Mouse (Mus musculus) lung, embryonic 15.5 days (tissue): ENCODE data around the gene Rhox2c. TPM values are rescaled to one million over a fixed set of nuclear protein-coding genes. Genes with fewer than 3 reads are reported as not detected.
"Not testable (repeated sequence)": the region's sequence is repeated elsewhere in the genome, so short reads cannot be mapped to it uniquely, and the experiment has no call there.

Source experiments
- ATAC-seq: fragments of 200-750 bp; cut with Nextera tagmentation; 2 replicates; pipeline ENCODE4 v1.8.0; 2017; ENCODE audit warnings: moderate number of reproducible peaks, borderline replicate concordance; ENCODE audit not compliant: low FRiP score, low TSS enrichment; ENCODE audit errors: extremely low read depth
- H3K27ac ChIP-seq: fragments of 300-500 bp; sonication (generic); 2 replicates; pipeline ENCODE4 v1.5.1; 2015; ENCODE audit warnings: moderate library complexity, mild to moderate bottlenecking, inconsistent platforms
- H3K27me3 ChIP-seq: fragments of 300-500 bp; sonication (generic); 2 replicates; pipeline ENCODE4 v1.6.1; 2015; ENCODE audit warnings: inconsistent platforms
- H3K36me3 ChIP-seq: fragments of 300-500 bp; sonication (generic); 2 replicates; pipeline ENCODE4 v1.6.1; 2015; ENCODE audit warnings: inconsistent platforms
- H3K4me1 ChIP-seq: fragments of 300-500 bp; sonication (generic); 2 replicates; pipeline ENCODE4 v1.6.1; 2015; ENCODE audit warnings: inconsistent platforms
- H3K4me2 ChIP-seq: fragments of 300-500 bp; sonication (generic); 2 replicates; pipeline ENCODE4 v1.6.1; 2015; ENCODE audit warnings: inconsistent platforms, mild to moderate bottlenecking, moderate library complexity
- H3K4me3 ChIP-seq: fragments of 300-500 bp; sonication (generic); 2 replicates; pipeline ENCODE4 v1.5.1; 2015; ENCODE audit warnings: mild to moderate bottlenecking, inconsistent platforms
- H3K9ac ChIP-seq: fragments of 300-500 bp; sonication (generic); 2 replicates; pipeline ENCODE4 v1.6.1; 2015; ENCODE audit warnings: inconsistent platforms
- H3K9me3 ChIP-seq: fragments of 300-500 bp; sonication (generic); 2 replicates; pipeline ENCODE4 v1.6.1; 2016; ENCODE audit warnings: inconsistent platforms
- WGBS: fragments of 180-500 bp; shearing (Covaris S2); methylation state at CpG from one replicate; pipeline ENCODE4 v1.1.7; 2015; 5-methylcytosine and 5-hydroxymethylcytosine counted together
- polyA plus RNA-seq: library from polyadenylated mRNA; unstranded; fragments of >200 nt; fragmentation: Nextera tagmentation; extraction: Ambion mirVana; gene quantifications from 2 replicates; pipeline ENCODE4 v1.2.1, GENCODE M21; 2015

Rhox2c gene
- polyA plus RNA-seq, result not detected in 2 replicates

DNA sequence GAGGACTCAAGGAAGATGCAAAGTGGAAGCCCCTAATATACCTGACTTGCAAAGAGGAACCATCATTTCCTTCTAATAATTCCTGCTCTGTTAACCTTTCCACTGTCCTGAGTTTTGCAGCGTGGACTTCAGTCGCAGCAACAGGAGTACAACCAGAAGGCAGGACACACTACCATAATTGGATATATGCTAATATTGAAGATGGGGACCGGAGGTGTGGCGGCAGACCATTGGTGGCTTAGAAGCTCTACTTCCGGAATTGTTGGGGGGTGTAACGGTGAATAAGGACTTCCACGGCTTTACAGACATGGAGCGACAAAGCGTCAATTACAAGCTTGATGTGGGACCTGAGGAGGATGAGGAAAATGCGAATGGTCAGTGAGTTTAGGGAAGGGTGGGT lies at the start of gene Rhox2c:
TSS of gene Rhox2c (plus strand) at position 301 of the 400 bp plus-strand sequence.
- not testable (repeated sequence) for ATAC-seq, H3K9me3 ChIP-seq, H3K9ac ChIP-seq, H3K4me3 ChIP-seq, H3K36me3 ChIP-seq, H3K27me3 ChIP-seq, H3K4me2 ChIP-seq, H3K4me1 ChIP-seq, H3K27ac ChIP-seq
- 96% methylated on average over 7 of the region's 10 CpGs for WGBS

DNA sequence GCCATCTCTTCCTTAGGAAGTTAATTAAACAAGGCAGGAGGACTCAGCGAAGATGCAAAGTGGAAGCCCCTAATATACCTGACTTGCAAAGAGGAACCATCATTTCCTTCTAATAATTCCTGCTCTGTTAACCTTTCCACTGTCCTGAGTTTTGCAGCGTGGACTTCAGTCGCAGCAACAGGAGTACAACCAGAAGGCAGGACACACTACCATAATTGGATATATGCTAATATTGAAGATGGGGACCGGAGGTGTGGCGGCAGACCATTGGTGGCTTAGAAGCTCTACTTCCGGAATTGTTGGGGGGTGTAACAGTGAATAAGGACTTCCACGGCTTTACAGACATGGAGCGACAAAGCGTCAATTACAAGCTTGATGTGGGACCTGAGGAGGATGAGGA lies 41.7 kb upstream of the Rhox2c start, which contains the start of gene Rhox2b:
TSS of gene Rhox2b (plus strand) at position 301 of the 400 bp plus-strand sequence.
- not testable (repeated sequence) for H3K27me3 ChIP-seq, H3K4me2 ChIP-seq, H3K4me1 ChIP-seq, H3K36me3 ChIP-seq, H3K9me3 ChIP-seq, H3K27ac ChIP-seq, H3K4me3 ChIP-seq, H3K9ac ChIP-seq, ATAC-seq
- WGBS, result no CpG with 5 or more reads among the region's 9 CpGs

DNA sequence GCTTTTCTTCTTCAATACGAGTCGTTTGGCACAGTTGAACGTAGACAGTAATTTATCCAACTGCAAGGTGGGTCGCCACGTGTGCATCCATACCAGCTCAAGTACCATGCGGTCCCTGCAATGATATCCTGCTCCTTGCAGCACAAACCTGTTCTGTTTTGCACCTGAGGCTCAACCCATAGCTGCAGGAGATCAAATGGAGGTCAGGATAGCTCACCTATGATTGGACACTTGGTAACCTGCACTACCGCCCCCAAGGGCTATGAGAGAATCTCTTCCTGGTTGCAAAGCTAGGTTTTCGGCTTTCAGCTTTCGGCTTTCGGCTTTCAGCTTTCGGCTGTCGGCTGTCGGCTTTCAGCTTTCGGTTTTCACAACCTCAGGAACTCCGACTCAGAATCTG lies 21.3 kb upstream of the Rhox2c start, which contains the start of gene Rhox4b:
TSS of gene Rhox4b (plus strand) at position 301 of the 400 bp plus-strand sequence.
- WGBS, result 82% methylated on average over 15 of the region's 15 CpGs
- H3K27ac ChIP-seq, H3K4me3 ChIP-seq, H3K4me2 ChIP-seq, H3K9ac ChIP-seq, H3K9me3 ChIP-seq, H3K36me3 ChIP-seq, H3K4me1 ChIP-seq, ATAC-seq, H3K27me3 ChIP-seq: not testable (repeated sequence)

DNA sequence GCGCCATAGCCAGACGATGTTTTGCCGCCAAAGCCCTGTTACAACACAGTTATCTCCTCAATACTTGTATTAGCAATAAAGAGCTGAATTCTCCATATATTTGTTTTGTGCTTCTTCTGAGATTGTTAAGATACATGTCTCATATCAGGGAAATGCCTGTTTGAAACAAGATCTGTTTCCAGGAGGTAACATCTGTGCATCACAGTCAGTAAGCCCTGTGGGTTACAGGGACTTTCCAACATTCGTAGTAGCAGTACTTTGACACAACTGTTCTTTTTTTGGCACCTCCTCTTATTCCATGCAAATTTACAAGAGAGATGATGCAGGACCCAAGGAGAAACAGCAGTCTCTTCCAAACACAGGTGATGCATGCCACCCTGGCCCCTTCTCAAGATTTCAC lies 4.8 kb downstream of the Rhox2c start, which contains the start of gene Rhox3c:
TSS of gene Rhox3c (plus strand) at position 301 of the 400 bp plus-strand sequence.
- H3K4me1 ChIP-seq, H3K9ac ChIP-seq, H3K4me3 ChIP-seq, H3K36me3 ChIP-seq, H3K9me3 ChIP-seq, ATAC-seq, H3K27ac ChIP-seq, H3K4me2 ChIP-seq, H3K27me3 ChIP-seq: not testable (repeated sequence)
- 97% methylated on average over 3 of the region's 4 CpGs for WGBS

DNA sequence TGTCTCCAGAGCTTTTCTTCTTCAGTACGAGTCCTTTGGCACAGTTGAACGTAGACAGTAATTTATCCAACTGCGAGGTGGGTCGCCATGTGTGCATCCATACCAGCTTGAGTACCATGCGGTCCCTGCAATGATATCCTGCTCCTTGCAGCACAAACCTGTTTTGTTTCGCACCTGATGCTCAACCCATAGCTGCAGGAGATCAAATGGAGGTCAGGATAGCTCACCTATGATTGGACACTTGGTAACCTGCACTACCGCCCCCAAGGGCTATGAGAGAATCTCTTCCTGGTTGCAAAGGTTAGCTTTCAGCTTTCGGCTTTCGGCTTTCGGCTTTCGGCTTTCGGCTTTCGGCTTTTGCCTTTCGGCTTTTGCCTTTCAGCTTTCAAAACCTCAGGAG lies 26.6 kb downstream of the Rhox2c start, which contains the start of gene Rhox4c:
TSS of gene Rhox4c (plus strand) at position 301 of the 400 bp plus-strand sequence.
- WGBS, result 91% methylated on average over 14 of the region's 14 CpGs
- ATAC-seq, result not testable (repeated sequence)

DNA sequence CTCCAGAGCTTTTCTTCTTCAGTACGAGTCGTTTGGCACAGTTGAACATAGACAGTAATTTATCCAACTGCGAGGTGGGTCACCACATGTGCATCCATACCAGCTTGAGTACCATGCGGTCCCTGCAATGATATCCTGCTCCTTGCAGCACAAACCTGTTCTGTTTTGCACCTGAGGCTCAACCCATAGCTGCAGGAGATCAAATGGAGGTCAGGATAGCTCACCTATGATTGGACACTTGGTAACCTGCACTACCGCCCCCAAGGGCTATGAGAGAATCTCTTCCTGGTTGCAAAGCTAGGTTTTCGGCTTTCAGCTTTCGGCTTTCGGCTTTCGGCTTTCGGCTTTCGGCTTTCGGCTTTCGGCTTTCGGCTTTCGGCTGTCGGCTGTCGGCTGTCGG lies 60.6 kb downstream of the Rhox2c start, which contains the start of gene Rhox4d:
TSS of gene Rhox4d (plus strand) at position 301 of the 400 bp plus-strand sequence.
- not testable (repeated sequence) for H3K27me3 ChIP-seq, H3K4me2 ChIP-seq, H3K36me3 ChIP-seq, H3K4me3 ChIP-seq, H3K27ac ChIP-seq, ATAC-seq, H3K9ac ChIP-seq, H3K4me1 ChIP-seq, H3K9me3 ChIP-seq
- 90% methylated on average over 11 of the region's 18 CpGs for whole genome bisulfite sequencing

More for the DNA sequence above, 26.6 kb downstream of the Rhox2c start, which contains the start of gene Rhox4c:
- not testable (repeated sequence) for H3K36me3 ChIP-seq, H3K4me1 ChIP-seq, H3K27ac ChIP-seq, H3K4me2 ChIP-seq, H3K9me3 ChIP-seq, H3K9ac ChIP-seq, H3K4me3 ChIP-seq, H3K27me3 ChIP-seq

Other genes with a start within 250 kb of the Rhox2c start
- gene Gm9, start 242.6 kb upstream of the Rhox2c start, polyA plus RNA-seq, result not detected in 2 replicates
- gene Rhox1, start 231.4 kb upstream of the Rhox2c start, polyA plus RNA-seq, result not detected in 2 replicates
- gene Rhox2a, start 208.7 kb upstream of the Rhox2c start, polyA plus RNA-seq, result not detected in 2 replicates
- gene Rhox3a, start 203.8 kb upstream of the Rhox2c start, polyA plus RNA-seq, result not detected in 2 replicates
- gene Rhox4a, start 188.3 kb upstream of the Rhox2c start, polyA plus RNA-seq, result not detected in 2 replicates
- gene Rhox3a2, start 73.7 kb upstream of the Rhox2c start, polyA plus RNA-seq, result not detected in 2 replicates
- 0.49 TPM in 1 of 2 replicates, not detected in the other for gene Rhox4a2, start 62.8 kb upstream of the Rhox2c start, polyA plus RNA-seq
- not detected in 2 replicates for gene Rhox2b, start 41.6 kb upstream of the Rhox2c start, polyA plus RNA-seq
- 0.10 TPM in 1 of 2 replicates, not detected in the other for gene Rhox4b, start 21.2 kb upstream of the Rhox2c start, polyA plus RNA-seq
- not detected in 2 replicates for gene Rhox3c, start 4.9 kb downstream of the Rhox2c start, polyA plus RNA-seq
- gene Rhox4c, start 26.7 kb downstream of the Rhox2c start, polyA plus RNA-seq, result not detected in 2 replicates
- gene Rhox2d, start 39.7 kb downstream of the Rhox2c start, polyA plus RNA-seq, result not detected in 2 replicates
- not detected in 2 replicates for gene Rhox4d, start 60.7 kb downstream of the Rhox2c start, polyA plus RNA-seq
- not detected in 2 replicates for gene Rhox2e, start 76.8 kb downstream of the Rhox2c start, polyA plus RNA-seq
- gene Rhox3e, start 88.3 kb downstream of the Rhox2c start, polyA plus RNA-seq, result not detected in 2 replicates
- gene Rhox4e, start 103.7 kb downstream of the Rhox2c start, polyA plus RNA-seq, result not detected in 2 replicates
- gene Rhox2f, start 117.7 kb downstream of the Rhox2c start, polyA plus RNA-seq, result not detected in 2 replicates
- not detected in 2 replicates for gene Rhox3f, start 127.3 kb downstream of the Rhox2c start, polyA plus RNA-seq
- not detected in 2 replicates for gene Rhox4f, start 154.0 kb downstream of the Rhox2c start, polyA plus RNA-seq
- not detected in 2 replicates for gene Rhox3g, start 174.9 kb downstream of the Rhox2c start, polyA plus RNA-seq
- not detected in 2 replicates for gene Rhox2g, start 189.8 kb downstream of the Rhox2c start, polyA plus RNA-seq
- gene Rhox4g, start 197.6 kb downstream of the Rhox2c start, polyA plus RNA-seq, result not detected in 2 replicates
- gene Rhox3h, start 215.1 kb downstream of the Rhox2c start, polyA plus RNA-seq, result not detected in 2 replicates
- not detected in 2 replicates for gene Rhox2h, start 219.6 kb downstream of the Rhox2c start, polyA plus RNA-seq